Mouse (Mus musculus): ENCODE measurements around the gene Il17re. TPM values are rescaled to one million over a fixed set of nuclear protein-coding genes. Genes with fewer than 3 reads are reported as not detected.

The Il17re gene
- polyA plus RNA-seq, 1 experiment from 2014 or later = not detected

- no peak overlapping the region for H3K4me3 ChIP-seq (replicated peaks; ENCODE audit: low read length)
- no peak overlapping the region for H3K4me2 ChIP-seq (ENCODE audit: low read length)
- H3K27ac ChIP-seq (ENCODE audit: low read length) = no peak overlapping the region
- H3K36me3 ChIP-seq (ENCODE audit: control insufficient read depth, insufficient read depth) = no peaks in the 10 kb centered on the region
- peaks cover 8% of the 10 kb centered on the region; the same call in 1 of the 2 replicates for H3K27me3 ChIP-seq (replicated peaks; ENCODE audit: control insufficient read depth, insufficient read depth, low read length)
- H3K9me3 ChIP-seq (ENCODE audit: control insufficient read depth, low read length) = no peaks in the 10 kb centered on the region
- H3K4me1 ChIP-seq (replicated peaks; ENCODE audit: control insufficient read depth, insufficient read depth, low read length) = peaks cover 8% of the 10 kb centered on the region
- ATAC-seq = no peak
- 86% methylated on average over 6 of the region's 6 CpGs for WGBS
- H3K9ac ChIP-seq (replicated peaks; ENCODE audit: low read depth, low read length) = no peak overlapping the region
Measured at GRCm38 (mm10) chr6:113473715-113474114, 15.4 kb downstream of the Il17re start.

GRCm38 (mm10) chr6:113477353-113477752, 19.1 kb downstream of the Il17re start:
- H3K9ac ChIP-seq (replicated peaks; ENCODE audit: low read depth, low read length) = no peak overlapping the region
- H3K27me3 ChIP-seq (replicated peaks; ENCODE audit: control insufficient read depth, insufficient read depth, low read length) = no peaks in the 10 kb centered on the region
- no peaks in the 10 kb centered on the region for H3K36me3 ChIP-seq (ENCODE audit: control insufficient read depth, insufficient read depth)
- no peaks in the 10 kb centered on the region for H3K9me3 ChIP-seq (ENCODE audit: control insufficient read depth, low read length)
- H3K4me2 ChIP-seq (ENCODE audit: low read length) = no peak overlapping the region
- H3K4me3 ChIP-seq (replicated peaks; ENCODE audit: low read length) = no peak overlapping the region
- ATAC-seq = no peak
- 62% methylated on average over 7 of the region's 7 CpGs for WGBS
- peaks cover 4% of the 10 kb centered on the region for H3K4me1 ChIP-seq (replicated peaks; ENCODE audit: control insufficient read depth, insufficient read depth, low read length)
- H3K27ac ChIP-seq (ENCODE audit: low read length) = no peak overlapping the region

- no peak overlapping the region for H3K27ac ChIP-seq (ENCODE audit: low read length)
Measured at GRCm38 (mm10) chr6:113478906-113479305, 20.6 kb downstream of the Il17re start.

GRCm38 (mm10) chr6:113480555-113481373, 22.5 kb downstream of the Il17re start:
- Histone ChIP-seq H3K4me2 (ENCODE audit: low read length) (no peak overlapping the region), H3K9me3 (ENCODE audit: control insufficient read depth, low read length) (no peaks in the 10 kb centered on the region), H3K4me1 (replicated peaks; ENCODE audit: control insufficient read depth, insufficient read depth, low read length) (peaks cover 21% of the 10 kb centered on the region), H3K27ac (ENCODE audit: low read length) (no peak overlapping the region), H3K4me3 (replicated peaks; ENCODE audit: low read length) (no peak overlapping the region), H3K27me3 (replicated peaks; ENCODE audit: control insufficient read depth, insufficient read depth, low read length) (no peaks in the 10 kb centered on the region), H3K36me3 (ENCODE audit: control insufficient read depth, insufficient read depth) (no peaks in the 10 kb centered on the region), H3K9ac (replicated peaks; ENCODE audit: low read depth, low read length) (no peak overlapping the region)
- no peak for ATAC-seq
- WGBS = 59% methylated on average over 18 of the region's 18 CpGs

More at GRCm38 (mm10) chr6:113478906-113479305, 20.6 kb downstream of the Il17re start:
- Histone ChIP-seq H3K4me1 (replicated peaks; ENCODE audit: control insufficient read depth, insufficient read depth, low read length) (peaks cover 9% of the 10 kb centered on the region), H3K4me3 (replicated peaks; ENCODE audit: low read length) (no peak overlapping the region), H3K9me3 (ENCODE audit: control insufficient read depth, low read length) (no peaks in the 10 kb centered on the region), H3K9ac (replicated peaks; ENCODE audit: low read depth, low read length) (no peak overlapping the region), H3K27me3 (replicated peaks; ENCODE audit: control insufficient read depth, insufficient read depth, low read length) (no peaks in the 10 kb centered on the region), H3K36me3 (ENCODE audit: control insufficient read depth, insufficient read depth) (no peaks in the 10 kb centered on the region), H3K4me2 (ENCODE audit: low read length) (no peak overlapping the region)
- no peak for ATAC-seq
- 84% methylated on average over 10 of the region's 10 CpGs for WGBS

GRCm38 (mm10) chr6:113482477-113483099, 24.3 kb downstream of the Il17re start:
- peak; percentile 62 for ATAC-seq
- under 1% methylated on average over 62 of the region's 65 CpGs for whole genome bisulfite sequencing
- Histone ChIP-seq H3K4me2 (ENCODE audit: low read length) (peak overlapping the region; percentile 73), H3K9me3 (ENCODE audit: control insufficient read depth, low read length) (no peaks in the 10 kb centered on the region), H3K36me3 (ENCODE audit: control insufficient read depth, insufficient read depth) (no peaks in the 10 kb centered on the region), H3K27me3 (replicated peaks; ENCODE audit: control insufficient read depth, insufficient read depth, low read length) (no peaks in the 10 kb centered on the region), H3K27ac (ENCODE audit: low read length) (peak overlapping the region; percentile 79), H3K4me1 (replicated peaks; ENCODE audit: control insufficient read depth, insufficient read depth, low read length) (peaks cover 24% of the 10 kb centered on the region), H3K4me3 (replicated peaks; ENCODE audit: low read length) (peak overlapping the region; percentile 70), H3K9ac (replicated peaks; ENCODE audit: low read depth, low read length) (peak overlapping the region; percentile 76)

- under 1% methylated on average over 26 of the region's 26 CpGs for WGBS
- Histone ChIP-seq H3K9ac (replicated peaks; ENCODE audit: low read depth, low read length) (peak within 1 kb of the TSS; percentile 76), H3K4me2 (ENCODE audit: low read length) (peak within 1 kb of the TSS; percentile 73), H3K4me3 (replicated peaks; ENCODE audit: low read length) (peak within 1 kb of the TSS; percentile 70), H3K4me1 (replicated peaks; ENCODE audit: control insufficient read depth, insufficient read depth, low read length) (peaks cover 24% of the 10 kb centered on the region), H3K9me3 (ENCODE audit: control insufficient read depth, low read length) (no peaks in the 10 kb centered on the region), H3K27ac (ENCODE audit: low read length) (peak within 1 kb of the TSS; percentile 79), H3K36me3 (ENCODE audit: control insufficient read depth, insufficient read depth) (no peaks in the 10 kb centered on the region), H3K27me3 (replicated peaks; ENCODE audit: control insufficient read depth, insufficient read depth, low read length) (no peaks in the 10 kb centered on the region)
- ATAC-seq = peak; percentile 98
Measured at GRCm38 (mm10) chr6:113483100-113483615, 24.9 kb downstream of the Il17re start, which contains the start of gene Creld1. Creld1 (plus strand) TSS chr6:113483297.

- peak; percentile 53 for ATAC-seq
Measured at GRCm38 (mm10) chr6:113483729-113484128, 25.4 kb downstream of the Il17re start.

GRCm38 (mm10) chr6:113487125-113487576, 28.9 kb downstream of the Il17re start:
- Histone ChIP-seq H3K27ac (ENCODE audit: low read length) (no peak overlapping the region), H3K36me3 (ENCODE audit: control insufficient read depth, insufficient read depth) (peaks cover 13% of the 10 kb centered on the region)

More at GRCm38 (mm10) chr6:113483729-113484128, 25.4 kb downstream of the Il17re start:
- H3K9ac ChIP-seq (replicated peaks; ENCODE audit: low read depth, low read length) = peak overlapping the region; percentile 76
- H3K27me3 ChIP-seq (replicated peaks; ENCODE audit: control insufficient read depth, insufficient read depth, low read length) = no peaks in the 10 kb centered on the region
- H3K9me3 ChIP-seq (ENCODE audit: control insufficient read depth, low read length) = no peaks in the 10 kb centered on the region
- WGBS = 7% methylated on average over 10 of the region's 10 CpGs
- peaks cover 24% of the 10 kb centered on the region for H3K4me1 ChIP-seq (replicated peaks; ENCODE audit: control insufficient read depth, insufficient read depth, low read length)
- peak overlapping the region; percentile 73 for H3K4me2 ChIP-seq (ENCODE audit: low read length)
- peak overlapping the region; percentile 67 for H3K27ac ChIP-seq (ENCODE audit: low read length)
- H3K4me3 ChIP-seq (replicated peaks; ENCODE audit: low read length) = peak overlapping the region; percentile 70
- H3K36me3 ChIP-seq (ENCODE audit: control insufficient read depth, insufficient read depth) = no peaks in the 10 kb centered on the region

GRCm38 (mm10) chr6:113489410-113489809, 31.1 kb downstream of the Il17re start:
- no peaks in the 10 kb centered on the region for H3K27me3 ChIP-seq (replicated peaks; ENCODE audit: control insufficient read depth, insufficient read depth, low read length)
- no peak overlapping the region for H3K4me3 ChIP-seq (replicated peaks; ENCODE audit: low read length)
- H3K4me2 ChIP-seq (ENCODE audit: low read length) = no peak overlapping the region
- H3K4me1 ChIP-seq (replicated peaks; ENCODE audit: control insufficient read depth, insufficient read depth, low read length) = peaks cover 12% of the 10 kb centered on the region
- no peak overlapping the region for H3K27ac ChIP-seq (ENCODE audit: low read length)
- peaks cover 13% of the 10 kb centered on the region for H3K36me3 ChIP-seq (ENCODE audit: control insufficient read depth, insufficient read depth)
- no peak overlapping the region for H3K9ac ChIP-seq (replicated peaks; ENCODE audit: low read depth, low read length)
- 93% methylated on average over 14 of the region's 14 CpGs for WGBS
- ATAC-seq = no peak
- H3K9me3 ChIP-seq (ENCODE audit: control insufficient read depth, low read length) = no peaks in the 10 kb centered on the region

More at GRCm38 (mm10) chr6:113487125-113487576, 28.9 kb downstream of the Il17re start:
- WGBS = 52% methylated on average over 7 of the region's 7 CpGs
- H3K9ac ChIP-seq (replicated peaks; ENCODE audit: low read depth, low read length) = no peak overlapping the region
- H3K4me2 ChIP-seq (ENCODE audit: low read length) = no peak overlapping the region
- no peaks in the 10 kb centered on the region for H3K9me3 ChIP-seq (ENCODE audit: control insufficient read depth, low read length)
- no peaks in the 10 kb centered on the region for H3K27me3 ChIP-seq (replicated peaks; ENCODE audit: control insufficient read depth, insufficient read depth, low read length)
- H3K4me1 ChIP-seq (replicated peaks; ENCODE audit: control insufficient read depth, insufficient read depth, low read length) = peaks cover 22% of the 10 kb centered on the region
- no peak overlapping the region for H3K4me3 ChIP-seq (replicated peaks; ENCODE audit: low read length)
- ATAC-seq = no peak
